Mouse (Mus musculus): Measurements from ENCODE around the gene Tle4. TPM values are rescaled to one million over a fixed set of nuclear protein-coding genes. Genes with fewer than 3 reads are reported as not detected.
A peak's percentile ranks its signal among the peaks of the same experiment; 100 is the strongest.

Tle4 gene
- total RNA-seq, 2 experiments from 2014 or later: 8.7 to 9.2 TPM

DNA sequence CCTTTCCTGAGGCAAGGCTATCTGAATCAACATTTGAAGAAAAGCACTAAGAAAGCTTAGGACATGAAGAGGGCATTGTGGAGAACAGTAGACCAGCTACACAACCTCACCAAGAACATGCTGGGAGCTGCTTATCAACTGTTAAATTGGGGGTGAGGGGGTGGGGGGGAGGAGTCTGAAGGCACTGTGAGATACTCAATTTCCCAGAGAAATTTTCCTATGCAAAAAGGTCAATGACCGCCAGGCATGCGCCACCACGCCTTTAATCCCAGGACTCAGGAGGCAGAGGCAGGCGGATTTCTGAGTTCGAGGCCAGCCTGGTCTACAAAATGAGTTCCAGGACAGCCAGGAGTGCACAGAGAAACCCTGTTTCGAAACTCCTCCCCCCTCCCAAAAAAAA lies 65.0 kb downstream of the Tle4 start:
- DNase-seq: no peak

DNA sequence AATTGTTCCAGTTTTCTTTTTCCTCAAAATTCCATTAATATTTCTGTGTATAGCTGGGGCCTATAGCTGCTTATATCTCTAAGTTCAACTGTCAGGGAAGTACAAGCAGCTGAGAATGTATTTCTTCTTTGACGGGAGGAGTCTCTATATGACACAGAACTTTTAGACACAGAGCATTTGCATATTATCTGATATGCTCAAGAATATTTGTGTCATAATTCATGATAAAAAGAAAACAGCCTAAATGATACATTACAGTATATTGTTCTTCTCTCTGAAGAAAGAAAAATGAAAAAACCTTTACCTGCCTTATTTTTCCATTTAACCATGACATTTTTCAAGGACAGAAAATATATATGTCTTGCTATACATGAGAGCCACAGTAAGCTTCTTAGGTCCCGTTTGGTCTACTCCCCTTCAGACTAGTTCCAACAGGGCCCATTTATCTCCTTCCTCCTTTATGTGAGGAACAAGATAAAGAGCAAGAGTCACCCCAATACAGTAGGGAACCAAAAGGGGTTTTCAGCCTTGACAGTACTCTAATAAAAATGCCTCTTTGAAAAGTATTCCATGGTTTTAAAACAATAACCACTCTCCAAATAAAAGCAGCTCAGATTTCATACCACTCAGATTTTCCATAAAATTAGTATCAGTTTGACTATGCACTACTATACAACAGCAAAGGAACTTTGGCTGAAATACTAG lies 77.6 kb downstream of the Tle4 start:
- DNase-seq: no peak

DNA sequence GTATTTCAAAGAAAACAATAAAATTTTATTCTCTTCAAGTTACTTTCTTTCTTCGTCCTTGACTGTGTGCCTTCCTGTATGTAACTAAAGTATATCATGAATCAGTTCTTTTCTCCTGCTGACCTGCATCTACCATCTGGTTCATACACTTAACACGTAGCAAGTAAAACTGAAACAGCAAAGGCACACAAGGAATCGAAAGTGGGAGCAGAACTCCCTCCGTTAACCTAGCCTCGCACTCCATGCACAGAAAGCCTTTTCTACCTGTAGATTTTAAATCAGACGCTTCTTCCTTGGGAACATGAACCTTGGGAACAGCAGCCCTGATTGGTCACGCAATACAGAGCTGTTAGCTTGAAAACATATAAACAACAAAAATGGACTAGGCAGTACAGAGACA lies 78.7 kb downstream of the Tle4 start:
- DNase-seq: no peak

DNA sequence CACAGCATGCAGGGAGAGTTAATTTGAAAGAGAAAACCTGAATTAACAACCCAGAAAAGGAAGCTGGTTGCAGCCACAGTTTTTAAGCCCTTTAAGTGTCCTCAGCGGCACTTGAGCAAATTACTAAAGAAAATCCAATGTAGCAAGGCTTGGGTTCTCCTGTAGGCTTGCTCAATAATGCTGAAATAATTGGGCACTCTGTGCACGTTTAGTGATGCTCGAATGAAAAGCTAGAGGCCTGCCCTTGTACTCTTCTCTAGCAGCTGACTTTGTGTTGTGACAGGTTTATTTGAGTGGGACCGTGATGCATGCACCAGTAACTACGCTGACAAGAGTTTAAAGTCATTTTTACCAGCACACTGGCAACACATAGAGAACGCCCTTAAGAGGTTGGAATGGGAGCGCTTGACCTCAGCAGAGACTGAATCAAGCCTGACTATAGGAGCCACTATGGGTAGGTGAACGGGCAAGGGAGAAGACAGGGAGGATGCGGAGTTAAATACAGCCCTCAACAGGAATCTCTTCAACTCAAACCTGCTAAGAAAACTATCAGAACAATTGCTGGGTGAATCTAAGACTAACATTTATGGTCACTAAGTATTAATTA lies 79.3 kb downstream of the Tle4 start:
- no peak for DNase-seq

DNA sequence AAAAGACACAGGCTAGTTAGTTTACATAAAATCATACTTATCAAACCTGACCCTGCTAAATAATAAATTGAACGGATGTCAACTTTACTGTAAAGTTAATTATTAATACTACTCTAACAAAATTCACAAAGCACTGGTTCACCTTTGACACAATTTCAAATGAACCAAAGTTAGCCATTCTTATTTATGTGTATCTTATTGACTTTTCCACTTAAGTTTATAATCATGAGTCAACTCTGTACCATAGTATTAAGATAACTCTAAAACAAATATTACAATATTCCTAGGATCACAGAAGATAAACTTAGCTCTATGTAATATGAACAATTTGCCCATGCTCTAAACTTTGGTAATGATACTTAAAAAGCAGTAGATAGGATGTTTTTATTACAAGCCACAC lies 81.4 kb downstream of the Tle4 start:
- DNase-seq: no peak

DNA sequence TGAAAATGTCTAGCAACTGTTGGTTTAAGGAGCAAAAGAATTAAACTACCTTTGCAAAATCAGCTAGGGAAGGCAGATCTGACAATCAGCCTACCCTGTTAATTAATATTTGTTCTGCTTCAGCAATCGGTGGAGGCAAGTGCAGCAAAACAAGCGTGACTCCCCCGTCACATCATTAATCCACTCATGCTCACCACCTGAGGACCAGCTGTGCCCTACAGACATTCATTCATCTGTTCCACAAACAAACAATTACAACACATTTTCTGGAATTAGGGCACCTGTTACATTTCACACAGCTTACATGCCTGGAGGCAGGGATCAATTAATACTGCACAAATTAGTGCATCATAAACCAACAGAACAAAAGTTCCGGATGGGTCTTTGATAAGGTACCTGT lies 89.0 kb downstream of the Tle4 start:
- DNase-seq: no peak

DNA sequence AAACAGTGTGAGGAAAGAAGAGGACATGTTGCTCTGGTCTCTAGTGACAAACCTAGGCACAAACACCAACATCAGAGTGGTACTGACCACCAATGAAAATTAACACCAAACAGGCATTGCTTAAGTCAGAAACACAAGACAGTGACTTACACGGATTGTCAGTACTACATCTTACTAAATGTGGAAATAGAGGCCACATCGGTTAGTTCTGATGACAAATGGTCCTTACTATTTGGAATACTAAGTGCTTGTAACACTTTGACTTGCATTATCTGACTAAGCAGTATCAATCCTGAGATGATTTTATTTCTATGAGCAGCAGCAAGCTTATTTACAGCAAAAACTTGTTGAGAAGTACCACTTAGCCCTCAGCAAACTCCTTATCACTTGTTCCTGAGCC lies 89.9 kb downstream of the Tle4 start:
- DNase-seq: no peak

DNA sequence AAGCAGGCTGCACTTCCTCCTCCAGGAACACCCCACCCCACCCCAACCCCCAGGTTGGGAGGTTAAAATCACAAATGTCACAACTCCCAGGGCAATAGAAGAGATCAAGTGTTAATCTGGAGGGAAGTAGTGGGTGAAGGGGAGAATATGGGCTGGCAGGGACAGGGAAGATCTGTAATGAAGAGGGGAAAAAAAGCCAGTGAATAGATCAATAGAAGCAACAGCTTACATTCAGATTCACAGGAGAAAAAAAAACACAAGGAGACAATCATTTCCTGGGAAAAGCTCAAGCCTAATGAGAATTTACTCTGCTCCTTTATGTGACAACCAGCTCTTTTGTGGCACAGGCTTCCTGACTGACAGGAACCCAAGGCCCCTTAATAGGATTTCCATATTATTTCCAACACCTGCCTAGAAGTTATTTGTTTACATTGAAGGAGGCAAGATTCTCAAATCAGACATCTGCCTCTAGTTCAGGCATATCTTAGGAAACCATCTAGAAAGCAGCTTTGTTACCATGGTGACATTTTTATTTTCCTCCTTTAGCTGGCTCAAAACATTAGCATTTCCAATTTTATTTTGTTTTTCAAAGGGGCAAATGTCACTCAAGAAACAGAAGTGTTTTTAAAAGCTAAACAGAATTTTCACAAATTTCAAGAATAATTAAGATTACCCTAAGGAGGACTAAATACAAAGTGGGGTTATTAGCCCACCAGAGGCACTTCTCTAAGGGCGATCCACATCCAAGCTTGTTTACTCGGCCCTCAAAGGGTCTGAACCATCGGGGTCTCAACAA lies 90.8 kb downstream of the Tle4 start:
- peak; percentile 14 to 26 for DNase-seq

DNA sequence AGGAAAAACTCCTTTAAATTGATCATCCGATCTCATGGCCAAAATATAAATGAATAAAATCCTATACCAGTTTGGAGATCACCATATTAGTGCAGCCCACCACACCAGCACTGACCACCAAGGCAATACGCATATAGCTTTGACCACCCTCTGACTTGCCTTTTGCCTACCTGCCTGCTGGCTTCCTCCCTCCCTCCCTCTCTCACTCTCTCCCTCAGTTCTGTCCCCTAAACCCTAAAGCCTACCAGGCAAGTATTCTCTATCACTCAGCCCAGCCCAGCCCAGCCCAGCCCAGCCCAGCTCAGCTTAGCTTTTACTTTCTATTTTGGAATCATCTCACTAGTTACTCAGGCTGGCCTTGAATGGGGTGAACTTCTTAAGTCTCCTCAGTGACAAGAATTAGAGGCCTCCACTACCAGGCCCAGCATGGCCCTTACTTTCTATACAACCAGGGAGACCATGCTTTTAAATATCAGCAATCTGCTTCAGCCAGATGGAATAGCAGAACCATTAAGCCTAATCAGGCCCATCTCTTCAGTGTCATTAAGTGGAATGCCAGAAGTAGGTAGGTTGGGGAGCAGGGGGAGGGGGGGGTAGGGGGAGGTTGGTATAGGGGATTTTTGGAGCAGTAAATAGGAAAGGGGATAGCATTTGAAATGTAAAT lies 91.8 kb downstream of the Tle4 start:
- no peak for DNase-seq

DNA sequence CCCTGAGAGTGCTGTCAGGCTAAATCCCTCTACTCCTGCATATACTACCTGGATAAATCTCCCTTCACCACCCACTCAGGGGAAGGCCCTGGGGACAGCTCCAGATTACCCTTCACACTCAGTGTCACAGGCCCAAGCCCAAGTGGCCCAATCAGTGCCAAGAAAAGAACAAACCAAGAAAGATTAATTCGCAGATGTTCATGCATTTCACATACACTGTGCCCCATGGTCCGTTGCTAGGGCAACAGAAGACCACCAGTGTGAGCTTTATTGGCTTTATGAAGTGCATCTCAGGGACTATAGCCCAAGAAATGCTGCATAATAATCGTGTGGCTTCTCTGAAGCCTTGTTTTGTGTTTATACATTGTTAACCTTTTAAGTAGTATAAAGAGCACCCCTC lies 92.5 kb downstream of the Tle4 start:
- no peak for DNase-seq

DNA sequence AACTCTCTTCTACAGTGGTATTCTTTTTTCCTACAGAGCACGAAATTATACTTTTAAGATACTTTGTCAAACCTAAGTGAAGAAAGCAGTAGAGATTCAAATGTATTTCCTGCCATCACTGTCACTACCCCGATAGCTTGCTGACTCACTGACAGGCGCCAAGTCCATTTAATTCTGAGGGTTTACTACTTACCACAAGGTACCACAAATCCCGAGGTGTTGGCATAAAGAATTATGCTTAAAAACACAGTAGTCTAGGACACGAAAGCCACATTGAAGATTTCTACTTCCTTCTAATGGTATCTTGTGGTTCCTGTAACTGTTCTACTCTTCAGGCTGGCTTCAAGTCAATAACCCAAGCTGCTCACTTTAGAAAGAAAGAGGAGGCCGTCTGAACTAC lies 94.0 kb downstream of the Tle4 start:
- no peak for DNase-seq

DNA sequence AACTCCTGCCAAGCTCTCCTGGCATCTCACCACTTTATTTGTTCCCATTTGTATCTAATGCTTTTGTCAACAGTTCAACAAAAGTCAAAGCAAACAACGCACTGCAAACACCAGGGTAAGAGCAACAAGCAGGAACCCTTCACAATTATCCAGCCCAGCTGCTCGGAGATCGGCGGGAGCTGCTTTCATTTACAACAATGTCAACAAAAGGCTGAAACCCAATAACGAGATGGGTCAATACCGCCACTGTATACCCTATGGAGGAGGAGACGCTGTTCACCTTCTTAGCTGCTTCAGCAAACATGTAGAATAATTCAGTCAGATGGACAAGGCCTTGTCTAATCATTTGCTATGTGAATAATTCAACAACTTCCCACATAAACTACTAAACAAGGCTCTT lies 95.6 kb downstream of the Tle4 start:
- no peak for DNase-seq

DNA sequence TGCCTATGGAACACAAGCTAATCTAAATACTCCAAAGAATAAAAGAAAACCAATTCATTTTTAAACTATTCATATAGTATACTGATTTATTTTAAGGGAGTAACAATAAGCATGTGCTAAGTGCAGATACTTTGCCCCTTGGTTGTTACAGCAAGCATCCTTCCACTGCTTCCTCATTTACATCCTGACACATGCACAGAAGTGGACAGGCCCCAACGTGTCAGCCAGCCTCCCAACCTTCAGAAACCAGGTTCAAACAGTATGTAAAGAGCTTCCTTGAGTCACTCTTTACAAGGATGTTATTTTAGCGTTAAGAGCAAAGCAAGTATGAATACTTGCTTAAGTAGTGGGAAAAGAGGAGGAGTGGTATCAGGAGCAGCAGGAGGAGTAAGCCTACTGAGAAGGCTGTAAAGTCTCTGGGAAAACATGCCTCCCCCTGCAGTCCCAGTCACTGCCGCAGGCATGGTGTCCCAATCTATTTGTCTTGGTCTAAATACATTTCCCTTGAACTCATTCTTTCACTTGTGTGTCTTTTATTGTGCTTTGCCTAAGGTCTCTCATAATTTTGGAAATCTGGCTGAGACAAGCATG lies 97.9 kb downstream of the Tle4 start:
- no peak for DNase-seq

DNA sequence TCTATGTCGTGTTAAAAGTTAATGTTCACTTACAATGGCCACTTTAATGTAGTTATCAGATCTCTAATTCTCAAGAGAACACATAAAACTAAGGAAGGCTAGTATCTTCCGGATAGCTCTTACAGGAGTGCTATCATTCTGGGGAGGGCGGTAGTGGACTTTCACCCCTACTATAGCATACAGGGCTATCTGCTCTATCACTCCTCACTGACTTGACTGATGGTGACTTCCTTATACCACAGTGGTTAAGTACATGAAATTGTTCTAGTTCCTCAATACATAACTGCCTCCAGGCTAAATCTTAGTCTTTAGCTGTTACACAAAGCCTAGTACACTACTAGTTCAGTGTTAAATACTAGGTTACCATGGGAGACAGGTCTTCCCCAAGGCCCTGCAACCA lies 104.8 kb downstream of the Tle4 start:
- DNase-seq: no peak

DNA sequence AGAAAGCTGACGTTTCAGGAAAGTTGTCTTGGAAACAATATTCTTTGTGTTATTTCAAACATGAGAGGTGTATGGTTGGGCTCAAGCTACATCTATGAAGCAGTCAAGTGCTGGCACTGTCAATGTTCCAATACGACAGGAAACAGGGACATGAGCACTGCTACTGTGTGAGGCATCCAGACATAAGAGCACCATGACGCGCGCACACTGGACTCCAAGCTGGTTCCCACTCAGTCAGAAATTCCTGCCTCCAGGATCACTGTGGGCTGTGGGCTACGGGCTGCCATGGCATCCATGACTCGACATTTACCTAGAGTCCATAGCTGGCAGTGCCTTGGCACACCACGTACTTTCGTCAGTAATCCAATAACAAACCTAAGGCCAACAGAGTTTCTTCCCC lies 110.7 kb downstream of the Tle4 start:
- DNase-seq: no peak

DNA sequence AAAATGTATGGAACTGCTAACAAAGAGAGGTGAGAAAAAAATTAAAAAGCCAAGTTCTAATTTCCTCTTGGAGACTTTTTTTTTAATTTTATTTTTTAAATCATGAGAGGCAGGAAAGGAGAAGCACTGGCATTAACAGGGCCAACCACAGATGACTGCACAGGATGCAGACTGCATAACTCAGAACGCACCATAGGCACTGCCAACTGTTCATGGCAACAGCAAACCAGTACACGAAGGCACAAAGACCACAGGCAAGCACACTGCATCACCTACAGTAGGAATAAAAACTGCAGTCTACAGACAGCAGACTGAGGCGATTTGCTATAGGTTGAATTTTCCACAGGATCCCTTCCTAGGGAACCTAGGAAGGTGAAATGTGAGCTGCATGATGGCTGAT lies 112.7 kb downstream of the Tle4 start:
- no peak for DNase-seq

DNA sequence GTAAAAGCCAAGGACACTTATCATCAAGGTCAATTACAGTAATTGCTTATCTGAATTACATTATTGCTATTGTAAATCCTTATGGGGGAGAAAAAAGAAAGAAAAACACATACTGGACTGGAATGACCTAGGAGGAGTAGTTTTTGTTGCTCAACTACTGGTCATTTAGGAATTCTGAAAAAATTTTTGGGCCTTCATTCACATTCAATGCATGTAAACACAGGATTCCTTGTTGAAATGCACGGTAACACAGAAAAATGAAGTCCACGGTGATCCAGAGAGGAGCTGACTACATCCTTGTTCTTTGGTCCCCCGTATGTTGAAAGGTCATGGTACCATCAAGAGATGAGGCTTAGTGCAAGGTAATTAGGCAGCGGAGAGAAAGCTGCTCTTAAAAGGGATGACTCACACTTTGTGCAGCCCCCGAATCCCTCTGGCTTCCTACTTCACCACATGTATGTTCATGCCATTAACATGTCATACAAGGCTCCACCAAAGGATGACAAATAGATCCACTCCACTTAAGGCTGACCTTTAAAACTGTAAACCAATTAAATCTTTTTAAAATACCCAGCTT lies 115.2 kb downstream of the Tle4 start:
- no peak for DNase-seq

DNA sequence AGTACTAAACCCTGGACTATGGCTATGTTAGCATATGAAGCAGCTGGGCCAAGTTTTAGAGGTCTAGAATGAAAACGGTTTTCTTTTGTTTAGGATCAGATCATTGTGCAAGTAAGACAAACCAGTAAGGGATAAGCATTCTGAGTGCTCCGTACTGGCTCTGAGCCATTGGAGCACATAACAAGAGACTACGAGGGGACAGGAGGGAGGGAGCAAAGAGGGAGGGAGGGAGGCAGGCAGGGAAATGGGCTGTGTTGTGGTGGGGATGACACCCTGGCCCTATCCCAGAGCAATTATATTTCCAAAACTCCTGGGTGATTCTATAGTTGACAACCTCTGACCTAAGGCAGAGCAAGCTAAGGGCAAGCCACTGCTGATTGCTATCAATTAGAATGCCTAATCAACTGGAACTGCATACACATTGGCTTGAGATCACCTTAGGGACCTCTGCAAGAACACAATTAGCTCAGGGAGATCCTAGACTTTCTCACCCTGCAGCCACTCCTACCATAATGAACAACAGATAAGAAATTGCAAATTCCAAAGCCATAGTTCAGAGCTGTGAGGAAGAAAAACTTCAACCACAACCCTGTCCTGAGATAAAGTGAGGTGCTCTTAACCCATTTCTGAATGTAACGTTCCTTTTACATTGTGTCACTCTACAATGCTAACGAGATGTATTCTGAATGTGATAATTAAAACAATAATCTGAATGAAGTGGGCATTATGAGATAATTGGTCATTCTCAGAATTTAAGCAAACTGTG lies 115.9 kb downstream of the Tle4 start:
- no peak for DNase-seq

DNA sequence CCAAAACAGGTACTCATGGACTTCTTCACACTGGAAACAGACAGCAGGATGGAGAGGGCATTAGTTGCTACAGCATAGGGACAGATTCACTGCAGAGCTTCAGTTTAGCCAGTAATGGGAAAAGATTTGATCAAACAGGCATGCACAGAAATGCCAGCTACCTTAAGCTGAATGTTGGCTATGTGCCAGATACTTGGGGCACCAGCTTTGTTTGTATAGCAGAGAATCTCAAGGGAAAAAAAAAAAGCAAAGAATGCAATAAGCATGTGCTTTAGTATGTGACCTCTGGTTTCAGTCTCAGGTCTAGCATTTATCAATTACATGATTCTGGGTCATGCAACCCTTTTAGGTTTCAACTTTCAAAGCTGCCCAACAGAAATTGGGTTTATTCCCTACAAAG lies 118.1 kb downstream of the Tle4 start:
- no peak for DNase-seq

DNA sequence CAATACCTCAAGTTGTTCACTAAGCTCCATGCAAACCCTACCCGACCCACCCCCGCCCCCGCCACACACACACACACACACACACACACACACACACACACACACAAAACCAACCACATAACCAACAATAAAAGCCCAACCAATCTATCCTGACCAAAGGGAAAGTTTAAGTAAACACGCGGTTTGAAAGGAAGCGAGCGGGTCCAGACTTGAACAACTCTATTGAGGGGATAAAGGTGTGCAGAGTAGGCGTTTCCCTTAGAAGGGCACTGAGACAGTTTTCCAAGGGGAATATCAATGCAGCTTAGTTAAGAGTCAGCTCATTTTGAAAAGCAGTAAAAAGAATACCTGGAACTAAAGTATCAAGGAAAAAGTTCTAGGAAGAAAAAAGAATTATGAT lies 128.5 kb downstream of the Tle4 start:
- no peak for DNase-seq

DNA sequence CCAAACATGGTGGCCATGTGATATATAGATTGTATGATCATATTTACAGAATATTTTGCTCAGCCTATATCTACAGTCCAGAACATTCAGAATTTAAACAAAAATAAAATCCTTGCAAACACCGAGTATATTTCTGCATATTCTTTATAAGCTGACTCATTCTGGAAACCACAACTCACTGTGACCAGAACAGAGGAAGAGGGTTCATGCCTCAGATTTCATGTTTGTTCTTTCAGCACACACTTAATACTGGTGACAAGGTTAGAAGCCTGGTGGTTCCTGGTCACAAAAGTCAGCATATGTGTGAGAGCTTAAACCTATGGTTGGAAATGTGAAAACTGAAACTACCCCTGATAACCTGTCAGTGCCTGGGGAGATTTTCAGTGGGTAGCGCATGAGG lies 129.1 kb downstream of the Tle4 start:
- no peak for DNase-seq

DNA sequence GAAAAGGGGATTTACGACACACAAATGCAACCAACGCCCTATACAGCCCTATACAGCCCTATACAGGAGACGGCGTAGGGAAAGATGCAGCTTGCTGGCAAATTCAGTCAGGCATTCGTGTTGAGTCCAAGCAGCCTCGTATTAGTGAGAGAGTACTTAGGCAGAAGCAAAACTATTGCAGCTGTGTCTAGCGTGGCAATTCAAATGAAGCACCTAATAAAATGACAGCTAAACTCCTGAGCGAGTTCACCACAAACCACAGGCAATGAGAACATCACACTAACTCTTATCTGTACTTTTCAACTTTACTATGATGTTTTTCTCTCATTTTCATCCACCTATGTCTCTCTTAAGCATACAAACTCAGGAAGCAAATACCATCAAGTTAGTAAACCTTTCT lies 131.8 kb downstream of the Tle4 start:
- DNase-seq: no peak

All from heart, adult 18-20 months (tissue).